Mouse (Mus musculus) adrenal gland, adult 8-10 months (tissue): Measurements from ENCODE around the gene Rhbdd3. TPM values are rescaled to one million over a fixed set of nuclear protein-coding genes. Genes with fewer than 3 reads are reported as not detected.
"Not testable (repeated sequence)": the region's sequence is repeated elsewhere in the genome, so short reads cannot be mapped to it uniquely, and the experiment has no call there.

Experiments
- DNase-seq: peaks from one replicate; pipeline ENCODE4 v3.0.0; 2022
- total RNA-seq, 4 experiments: library from RNA; stranded (reverse); gene quantifications; 2 replicates each; pipeline ENCODE4 v1.2.4; 2022

Gene Rhbdd3
- total RNA-seq, 4 experiments from 2014 or later: 19.8 to 31.3 (median 24.4) TPM

GRCm38 (mm10) chr11:5065056-5065821 lies 33.5 kb upstream of the Rhbdd3 start, which contains the start of gene Gas2l1:
Gas2l1 (minus strand) TSS chr11:5065327.
- DNase-seq: peak; percentile 84

- DNase-seq: no peak
Measured at GRCm38 (mm10) chr11:5067063-5067462, 31.7 kb upstream of the Rhbdd3 start.

DNA sequence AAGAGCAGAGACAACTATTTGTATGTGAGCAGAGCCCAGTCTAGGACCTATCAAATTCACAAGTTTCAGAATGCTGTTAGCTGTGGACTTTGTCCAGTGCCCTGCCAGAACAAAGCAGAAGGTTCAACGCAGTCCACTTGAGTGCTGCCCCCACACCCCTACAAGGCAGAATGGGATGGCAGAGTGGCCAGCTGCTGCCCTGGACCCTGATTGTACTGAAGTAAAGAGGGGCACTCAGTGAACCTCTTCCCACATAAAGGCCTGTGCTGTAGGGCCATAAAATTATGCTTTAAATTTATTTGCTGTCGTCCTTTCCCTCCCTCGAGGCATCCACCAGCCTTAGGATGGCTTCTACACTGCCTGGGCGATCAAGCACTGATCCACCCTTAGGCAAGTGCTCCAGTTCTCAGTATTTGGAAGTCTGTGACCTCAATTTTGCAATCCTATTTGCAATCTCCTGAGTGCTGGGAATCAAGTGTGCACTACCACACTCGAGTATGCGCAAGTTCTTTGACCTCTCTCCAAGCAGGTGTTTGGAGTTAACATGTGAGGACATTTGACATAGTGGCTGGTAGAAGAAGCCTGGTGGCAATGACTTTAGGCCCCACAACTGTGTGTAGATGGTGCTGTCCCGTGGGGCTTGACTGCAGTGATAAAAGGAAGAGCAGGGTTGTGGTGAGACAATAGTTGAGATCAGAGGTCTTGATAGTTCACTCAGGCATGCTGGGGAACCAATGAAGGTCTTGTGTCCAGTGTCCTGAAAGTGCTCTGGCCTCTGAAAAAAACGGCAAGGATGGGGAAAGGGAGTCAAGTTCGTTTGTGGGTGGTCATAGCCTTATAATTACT lies 30.4 kb upstream of the Rhbdd3 start:
- DNase-seq: no peak

- no peak for DNase-seq
Measured at GRCm38 (mm10) chr11:5074882-5075281, 23.8 kb upstream of the Rhbdd3 start.

DNA sequence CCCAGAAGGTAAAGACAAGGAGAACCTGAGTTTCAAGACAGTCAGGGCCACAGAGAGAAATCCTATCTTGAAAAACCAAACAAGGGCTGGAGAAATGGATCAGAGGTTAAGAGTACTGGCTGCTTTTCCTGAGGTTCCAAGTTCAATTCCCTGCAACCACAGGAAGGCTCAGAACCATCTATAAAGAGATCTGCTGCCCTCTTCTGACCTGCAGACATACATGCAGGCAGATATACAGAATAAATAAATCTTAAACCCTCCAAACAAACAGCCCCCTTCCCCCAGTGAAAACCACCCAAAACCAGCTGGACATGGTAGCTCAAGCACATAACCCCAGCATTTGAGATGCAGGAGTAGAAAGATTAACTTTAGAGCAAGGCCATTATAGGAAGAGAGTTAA lies 23.0 kb upstream of the Rhbdd3 start:
- DNase-seq: no peak

GRCm38 (mm10) chr11:5076843-5077242 lies 21.9 kb upstream of the Rhbdd3 start:
- DNase-seq: not testable (repeated sequence)

DNA sequence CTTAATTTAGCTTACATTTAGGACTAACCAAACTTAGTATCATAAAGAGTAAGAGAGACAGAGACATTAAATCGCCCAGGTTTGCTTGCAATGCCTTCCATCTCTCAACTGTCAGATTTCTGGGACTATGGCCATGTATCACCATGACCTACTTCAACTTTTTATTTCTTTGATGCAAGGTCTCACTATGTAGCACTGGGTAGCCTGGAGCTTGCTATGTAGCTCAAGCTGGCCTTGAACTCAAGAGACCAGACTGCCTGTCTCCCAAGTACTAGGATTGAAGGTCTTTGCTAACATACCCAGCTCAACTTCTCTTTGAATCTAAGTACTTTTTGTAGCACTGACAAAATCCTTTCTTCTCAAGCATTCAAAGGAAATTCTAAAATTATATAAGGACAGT lies 9.6 kb upstream of the Rhbdd3 start:
- peak; percentile 60 for DNase-seq

- no peak for DNase-seq
Measured at GRCm38 (mm10) chr11:5091706-5092105, 7.0 kb upstream of the Rhbdd3 start.

DNA sequence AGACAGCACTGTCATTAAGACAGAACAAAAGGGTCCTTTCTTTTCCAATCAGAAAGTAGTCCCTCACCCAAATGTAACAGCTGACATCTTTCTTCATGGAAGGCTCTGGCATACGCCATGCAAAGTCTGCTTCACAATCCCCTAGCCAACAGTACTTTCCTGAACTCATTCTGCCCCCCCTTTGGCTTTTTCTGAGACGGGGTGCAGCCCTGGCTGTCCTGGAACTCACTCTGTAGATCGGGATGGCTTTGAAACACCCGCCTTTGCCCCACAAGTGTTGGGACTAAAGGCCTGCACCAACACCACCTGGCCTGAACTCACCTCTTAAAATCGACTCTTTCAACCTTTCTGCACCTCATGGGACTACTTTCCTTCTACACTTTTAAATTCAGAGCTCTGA lies 2.8 kb upstream of the Rhbdd3 start:
- no peak for DNase-seq

DNA sequence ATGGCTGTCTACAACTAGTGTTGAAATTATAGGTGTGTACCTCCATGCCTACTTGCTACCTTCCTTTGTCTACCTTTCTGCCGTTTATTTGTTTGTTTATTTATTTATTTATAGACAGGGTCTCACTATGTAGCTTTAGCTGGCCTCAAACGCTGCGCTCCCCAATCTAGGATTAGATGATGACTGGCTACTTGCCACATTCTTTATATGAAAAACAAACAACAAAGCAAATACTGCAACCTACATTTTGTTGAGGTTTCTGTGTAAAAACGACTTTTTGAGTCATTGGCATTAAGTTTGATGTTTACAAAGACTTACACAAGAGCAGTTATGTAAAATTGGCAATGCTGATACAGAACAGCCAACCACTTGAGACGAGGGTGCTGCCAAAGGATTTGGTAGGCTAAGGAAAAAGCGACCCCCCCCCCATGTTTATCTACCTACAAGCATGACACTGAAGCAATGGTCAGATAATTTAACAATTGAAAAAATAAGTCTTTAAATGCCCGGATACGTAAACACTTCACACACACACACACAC lies 2.2 kb upstream of the Rhbdd3 start:
- no peak for DNase-seq

GRCm38 (mm10) chr11:5098035-5098735 lies 541 bp upstream of the Rhbdd3 start:
- peak; percentile 47 for DNase-seq

- peak; percentile 82 for DNase-seq
Measured at GRCm38 (mm10) chr11:5099576-5100183, 954 bp downstream of the Rhbdd3 start.

- no peak for DNase-seq
Measured at GRCm38 (mm10) chr11:5100283-5100682, 1.6 kb downstream of the Rhbdd3 start.

DNA sequence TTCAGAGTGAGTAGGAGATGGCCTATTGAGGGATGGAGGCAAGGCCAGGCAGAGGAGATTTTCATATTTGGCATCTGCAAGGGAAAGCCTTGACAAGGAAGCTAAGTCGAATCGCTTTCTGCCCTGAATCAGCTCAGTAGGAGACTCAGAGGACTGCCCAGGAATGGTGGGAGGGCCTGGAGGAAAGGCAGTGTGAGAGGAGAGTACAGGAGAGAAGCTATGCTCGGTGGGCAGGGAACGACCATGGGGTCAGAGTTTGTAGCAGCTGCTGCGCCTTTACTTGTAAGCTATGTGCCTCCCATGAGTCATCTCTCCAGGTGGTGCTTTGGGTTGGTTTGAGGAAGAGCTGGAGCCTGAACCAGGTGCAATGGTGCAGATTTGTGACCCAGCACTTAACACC lies 2.1 kb downstream of the Rhbdd3 start:
- no peak for DNase-seq

GRCm38 (mm10) chr11:5101641-5102040 lies 2.9 kb downstream of the Rhbdd3 start:
- DNase-seq: no peak

GRCm38 (mm10) chr11:5102384-5102783 lies 3.7 kb downstream of the Rhbdd3 start:
- DNase-seq: no peak

DNA sequence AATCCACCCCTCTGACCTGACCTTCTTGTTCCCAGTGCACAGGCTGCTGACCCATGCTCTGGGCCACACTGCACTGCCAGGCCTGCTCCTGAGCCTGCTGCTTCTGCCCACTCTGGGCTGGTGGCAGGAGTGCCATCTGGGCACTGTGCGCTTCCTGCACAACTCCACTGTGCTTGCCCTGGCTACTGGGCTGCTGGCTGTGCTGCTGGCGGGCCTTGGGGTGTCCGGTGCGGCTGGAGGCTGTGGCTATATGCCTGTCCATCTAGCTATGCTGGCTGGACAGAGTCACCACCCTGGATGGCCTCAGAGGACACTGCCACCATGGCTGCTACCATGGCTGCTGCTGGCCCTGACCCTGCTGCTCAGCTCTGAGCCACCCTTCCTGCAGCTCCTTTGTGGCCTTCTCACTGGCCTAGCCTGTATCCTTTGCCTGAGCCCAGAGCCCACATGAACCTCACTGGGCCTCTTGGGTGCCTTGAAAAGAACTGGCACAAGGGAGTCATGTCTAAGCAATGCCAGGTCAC lies 5.3 kb downstream of the Rhbdd3 start:
- DNase-seq: no peak

- no peak for DNase-seq
Measured at GRCm38 (mm10) chr11:5109441-5109840, 10.7 kb downstream of the Rhbdd3 start.

GRCm38 (mm10) chr11:5113645-5114044 lies 14.9 kb downstream of the Rhbdd3 start:
- DNase-seq: no peak

- peak; percentile 74 for DNase-seq
Measured at GRCm38 (mm10) chr11:5114931-5115581, 16.3 kb downstream of the Rhbdd3 start.

- no peak for DNase-seq
Measured at GRCm38 (mm10) chr11:5125713-5126112, 27.0 kb downstream of the Rhbdd3 start.
